Mouse (Mus musculus) midbrain, embryonic 14.5 days (tissue): ENCODE data around the gene Pik3ap1. TPM values are rescaled to one million over a fixed set of nuclear protein-coding genes. Genes with fewer than 3 reads are reported as not detected.

Source experiments
- ATAC-seq: fragments of 200-750 bp; cut with Nextera tagmentation; 2 replicates; pipeline ENCODE4 v1.8.0; 2017; ENCODE audit warnings: moderate number of reproducible peaks, moderate library complexity; ENCODE audit not compliant: low FRiP score, low TSS enrichment
- DNase-seq: peaks from one replicate; pipeline ENCODE4 v3.0.0-alpha.2; 2015
- H3K27ac ChIP-seq: fragments of 300-500 bp; sonication (generic); replicated peaks from 2 replicates; pipeline ENCODE4 v1.5.1; 2014; ENCODE audit warnings: mild to moderate bottlenecking, low read depth, low read length, moderate library complexity
- H3K27me3 ChIP-seq: fragments of 300-500 bp; sonication (generic); 2 replicates; pipeline ENCODE4 v1.6.1; 2014; ENCODE audit warnings: low read length, control low read depth, mixed read lengths; ENCODE audit not compliant: control insufficient read depth, insufficient read depth
- H3K36me3 ChIP-seq: fragments of 300-500 bp; sonication (generic); 2 replicates; pipeline ENCODE4 v1.6.1; 2014; ENCODE audit warnings: low read length, control low read depth; ENCODE audit not compliant: control insufficient read depth, insufficient read depth
- H3K4me1 ChIP-seq: fragments of 300-500 bp; sonication (generic); 2 replicates; pipeline ENCODE4 v1.6.1; 2014; ENCODE audit warnings: mild to moderate bottlenecking, antibody characterized with exemption, low read length, control low read depth; ENCODE audit not compliant: control insufficient read depth, insufficient read depth
- H3K4me2 ChIP-seq: fragments of 300-500 bp; sonication (generic); 2 replicates; pipeline ENCODE4 v1.6.1; 2014; ENCODE audit warnings: mild to moderate bottlenecking, low read length, moderate library complexity
- H3K4me3 ChIP-seq: fragments of 300-500 bp; sonication (generic); replicated peaks from 2 replicates; pipeline ENCODE4 v1.5.1; 2014; ENCODE audit warnings: low read depth, low read length
- H3K9ac ChIP-seq: fragments of 300-500 bp; sonication (generic); replicated peaks from 2 replicates; pipeline ENCODE4 v1.6.1; 2014; ENCODE audit warnings: mild to moderate bottlenecking, low read length, moderate library complexity
- H3K9me3 ChIP-seq: fragments of 300-500 bp; sonication (generic); 2 replicates; pipeline ENCODE4 v1.6.1; 2016; ENCODE audit warnings: low read length, control low read depth, mixed read lengths; ENCODE audit not compliant: control insufficient read depth
- WGBS: fragments of 180-500 bp; shearing (Covaris S2); extraction: QIAGEN DNeasy Blood & Tissue Kit; methylation state at CpG from one replicate; pipeline ENCODE4 v1.1.7; 2014; 5-methylcytosine and 5-hydroxymethylcytosine counted together
- polyA plus RNA-seq: library from polyadenylated mRNA; unstranded; fragments of >200 nt; fragmentation: Nextera tagmentation; extraction: Ambion mirVana; gene quantifications from 2 replicates; pipeline ENCODE4 v1.2.1, GENCODE M21; 2014

Pik3ap1 gene
- polyA plus RNA-seq, 1 experiment from 2014 or later: 2.9 TPM

- no peaks in the 10 kb centered on the region for H3K27me3 ChIP-seq
- no peaks in the 10 kb centered on the region for H3K36me3 ChIP-seq
- DNase-seq (no peak), ATAC-seq (no peak)
- no peak overlapping the region for H3K4me2 ChIP-seq
- H3K4me3 ChIP-seq: no peak overlapping the region
- no peak overlapping the region for H3K27ac ChIP-seq
- no peaks in the 10 kb centered on the region for H3K9me3 ChIP-seq
- no peaks in the 10 kb centered on the region for H3K4me1 ChIP-seq
- H3K9ac ChIP-seq: no peak overlapping the region
- WGBS: 88% methylated on average over 3 of the region's 3 CpGs
Observed at GRCm38 (mm10) chr19:41364509-41364908, 20.4 kb downstream of the Pik3ap1 start.

DNA sequence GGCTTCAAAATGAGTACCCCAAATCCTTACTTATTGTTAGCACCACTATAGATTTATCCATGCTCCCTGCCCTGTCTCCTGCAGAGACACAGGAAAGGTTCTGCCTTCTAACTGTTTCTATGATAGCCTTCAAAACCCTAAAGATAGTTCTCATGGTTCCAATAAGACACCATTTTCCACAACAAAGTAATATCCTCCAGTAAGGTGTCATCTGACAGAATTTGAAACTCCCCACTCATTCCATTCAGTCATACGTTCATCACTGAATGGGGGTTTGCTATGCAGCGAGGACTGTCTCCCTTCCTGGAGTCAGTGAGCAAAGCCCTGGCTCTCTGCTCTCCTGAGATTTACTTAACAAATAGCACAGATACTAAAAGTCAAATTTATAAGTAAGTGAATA, 21.9 kb downstream of the Pik3ap1 start:
- Histone ChIP-seq H3K27ac (no peak overlapping the region), H3K36me3 (no peaks in the 10 kb centered on the region), H3K9ac (no peak overlapping the region), H3K4me3 (no peak overlapping the region), H3K4me1 (no peaks in the 10 kb centered on the region), H3K9me3 (no peaks in the 10 kb centered on the region), H3K4me2 (no peak overlapping the region), H3K27me3 (no peaks in the 10 kb centered on the region)
- DNase-seq (no peak), ATAC-seq (no peak)
- WGBS: 86% methylated on average over 2 of the region's 2 CpGs

DNA sequence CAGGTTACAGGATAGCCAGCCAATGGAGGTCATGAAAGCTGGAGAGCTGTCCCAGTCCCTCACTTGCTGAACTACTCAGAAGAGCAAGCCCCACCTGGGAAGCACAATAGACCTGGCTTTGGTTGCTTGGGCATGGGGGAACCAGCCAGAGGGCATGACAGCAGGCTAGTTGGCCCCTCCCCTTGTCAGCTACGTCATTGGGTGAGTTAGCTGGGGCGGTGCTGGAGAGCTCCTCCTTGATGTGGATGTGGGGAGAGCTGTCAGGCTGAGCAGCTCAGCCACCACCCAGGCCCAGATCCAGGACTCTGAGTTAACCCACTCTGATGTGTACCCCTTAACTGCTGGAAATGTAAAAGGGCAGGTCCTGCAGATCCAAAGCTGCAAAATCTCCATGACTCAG, 24.4 kb downstream of the Pik3ap1 start:
- Histone ChIP-seq H3K4me3 (no peak overlapping the region), H3K4me2 (no peak overlapping the region), H3K4me1 (no peaks in the 10 kb centered on the region), H3K27ac (no peak overlapping the region), H3K36me3 (no peaks in the 10 kb centered on the region), H3K9ac (no peak overlapping the region), H3K9me3 (no peaks in the 10 kb centered on the region), H3K27me3 (no peaks in the 10 kb centered on the region)
- 4% methylated on average over 2 of the region's 2 CpGs for WGBS
- no peak for ATAC-seq
- no peak for DNase-seq

GRCm38 (mm10) chr19:41354287-41354951, 30.5 kb downstream of the Pik3ap1 start:
- Histone ChIP-seq H3K4me3 (no peak overlapping the region), H3K4me2 (no peak overlapping the region), H3K36me3 (no peaks in the 10 kb centered on the region), H3K9me3 (no peaks in the 10 kb centered on the region), H3K27ac (no peak overlapping the region), H3K9ac (no peak overlapping the region), H3K27me3 (no peaks in the 10 kb centered on the region), H3K4me1 (no peaks in the 10 kb centered on the region)
- 81% methylated on average over 17 of the region's 17 CpGs for WGBS
- DNase-seq (no peak), ATAC-seq (no peak)

GRCm38 (mm10) chr19:41349624-41350023, 35.3 kb downstream of the Pik3ap1 start:
- WGBS: 97% methylated on average over 3 of the region's 3 CpGs
- DNase-seq: no peak
- Histone ChIP-seq H3K9ac (no peak overlapping the region), H3K4me3 (no peak overlapping the region), H3K4me2 (no peak overlapping the region), H3K9me3 (no peaks in the 10 kb centered on the region), H3K36me3 (no peaks in the 10 kb centered on the region), H3K27ac (no peak overlapping the region), H3K27me3 (no peaks in the 10 kb centered on the region), H3K4me1 (no peaks in the 10 kb centered on the region)
- no peak for ATAC-seq

DNA sequence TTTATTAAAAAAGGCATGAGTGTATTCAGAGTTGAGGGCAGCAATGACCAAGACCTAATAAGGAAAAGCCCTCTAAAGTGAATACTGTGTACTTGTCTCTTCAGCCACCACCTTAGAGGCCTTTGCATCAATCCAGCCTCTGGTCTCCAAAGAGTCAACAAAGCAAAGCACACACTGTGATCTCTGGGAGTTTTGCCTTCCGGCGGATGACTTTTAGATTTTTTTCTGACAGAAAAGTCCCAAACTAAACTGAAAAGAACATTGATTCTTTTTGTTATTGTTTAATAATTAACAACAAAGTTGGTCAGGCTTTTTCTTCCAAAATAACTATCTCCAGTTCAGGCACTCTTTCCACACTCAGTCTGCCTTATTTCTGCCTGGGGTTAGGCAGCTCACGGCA, 36.7 kb downstream of the Pik3ap1 start:
- ATAC-seq (no peak), DNase-seq (no peak)
- Histone ChIP-seq H3K4me3 (no peak overlapping the region), H3K9ac (no peak overlapping the region), H3K9me3 (no peaks in the 10 kb centered on the region), H3K27ac (no peak overlapping the region), H3K27me3 (no peaks in the 10 kb centered on the region), H3K4me1 (no peaks in the 10 kb centered on the region), H3K4me2 (no peak overlapping the region), H3K36me3 (no peaks in the 10 kb centered on the region)
- WGBS: 90% methylated on average over 3 of the region's 3 CpGs

GRCm38 (mm10) chr19:41347326-41347725, 37.6 kb downstream of the Pik3ap1 start:
- no peak overlapping the region for H3K27ac ChIP-seq
- H3K36me3 ChIP-seq: no peaks in the 10 kb centered on the region
- ATAC-seq (no peak), DNase-seq (no peak)
- no peak overlapping the region for H3K4me3 ChIP-seq
- H3K9ac ChIP-seq: no peak overlapping the region
- no peak overlapping the region for H3K4me2 ChIP-seq
- H3K9me3 ChIP-seq: no peaks in the 10 kb centered on the region
- no peaks in the 10 kb centered on the region for H3K27me3 ChIP-seq
- H3K4me1 ChIP-seq: no peaks in the 10 kb centered on the region
- WGBS: 89% methylated on average over 4 of the region's 4 CpGs

DNA sequence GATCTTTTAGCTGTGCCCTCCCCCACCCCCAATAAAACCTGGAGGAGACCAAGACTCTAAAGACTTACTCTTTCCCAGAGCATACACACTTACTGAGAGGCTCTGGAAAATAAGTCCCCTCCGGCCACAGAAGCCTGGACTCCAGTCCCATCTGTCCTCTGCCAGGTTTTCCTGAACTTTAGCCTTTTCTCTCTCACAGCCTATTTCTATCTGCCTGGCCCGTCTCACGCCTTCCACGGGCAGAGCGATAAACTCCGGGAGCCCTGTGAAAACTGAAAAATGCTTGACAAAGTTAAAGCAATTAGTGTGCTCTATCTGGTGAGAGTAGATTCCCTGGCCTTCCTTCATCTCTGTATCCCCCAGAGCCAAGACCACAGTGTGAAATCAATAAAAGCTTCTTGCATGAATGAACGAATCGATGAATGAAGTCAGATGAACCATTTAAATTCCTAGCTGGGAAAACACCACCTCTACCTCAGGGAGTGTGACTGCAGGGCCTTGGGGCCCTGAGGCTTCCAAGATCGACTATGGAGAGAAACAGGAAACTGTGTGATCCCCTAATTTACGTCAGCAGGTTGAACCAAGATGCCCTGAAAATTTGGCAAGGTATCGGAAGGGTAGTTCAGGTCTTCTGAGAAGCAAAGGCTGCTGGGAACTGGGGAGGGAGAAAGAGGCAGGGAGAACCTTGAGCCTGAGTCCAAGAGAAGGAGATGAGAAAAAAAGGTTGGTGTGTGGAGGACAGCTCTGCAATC, 38.6 kb downstream of the Pik3ap1 start:
- ATAC-seq (no peak), DNase-seq (peak; percentile 23)
- no peaks in the 10 kb centered on the region for H3K27me3 ChIP-seq
- no peaks in the 10 kb centered on the region for H3K4me1 ChIP-seq
- H3K9ac ChIP-seq: no peak overlapping the region
- H3K27ac ChIP-seq: no peak overlapping the region
- 66% methylated on average over 11 of the region's 11 CpGs for WGBS
- H3K4me2 ChIP-seq: no peak overlapping the region
- no peaks in the 10 kb centered on the region for H3K9me3 ChIP-seq
- H3K4me3 ChIP-seq: no peak overlapping the region
- H3K36me3 ChIP-seq: no peaks in the 10 kb centered on the region
